Mouse (Mus musculus): Measurements from ENCODE around the gene Phox2b.

- TF ChIP-seq POLR2A (IDR thresholded peaks at IDR 0.05; ENCODE audit: insufficient read depth, low read length) (no peak), EP300 (IDR thresholded peaks at IDR 0.05; ENCODE audit: insufficient read depth, low read depth, low read length) (no peak), CTCF (IDR thresholded peaks at IDR 0.05; ENCODE audit: low read depth, low read length) (no peak)
These were observed 7.2 kb upstream of the Phox2b start for GRCm38 (mm10) chr5:67106261-67106660.

Data from ES-Bruce4 (cell line).